In genomic region chr6:51585980-51586379, GRCm38 (mm10) we compare ENCODE assay signal across 10 mouse cellular contexts.
A peak's percentile ranks its signal among the peaks of the same experiment; 100 is the strongest.
DNase-seq lines count a peak whose midpoint lies in the region; ATAC-seq and TF ChIP-seq lines count a peak whose summit lies in the region.
"Had no signal": no experiment of that assay in that cellular context is flagged by ENCODE, and none has a peak within 500 bp of the region (broad histone marks: within the 10 kb centered on the region; RNA-seq: fewer than 3 reads in every experiment).

No protein-coding gene starts in this region.

- H3K4me2 ChIP-seq in forebrain, postnatal 0 days (ENCODE audit: low read depth) = no peak overlapping the region
- no peak overlapping the region for H3K4me2 ChIP-seq in liver, embryonic 13.5 days
- H3K4me2 ChIP-seq in neural tube, embryonic 11.5 days (ENCODE audit: low read depth) = no peak overlapping the region

- H3K9me3 ChIP-seq in MEL (replicated peaks; ENCODE audit: insufficient read depth, low read length) = no peaks in the 10 kb centered on the region
- H3K9me3 ChIP-seq in forebrain, postnatal 0 days (ENCODE audit: low read length) = no peaks in the 10 kb centered on the region
- no peaks in the 10 kb centered on the region for H3K9me3 ChIP-seq in liver, embryonic 13.5 days (replicated peaks)
- no peaks in the 10 kb centered on the region for H3K9me3 ChIP-seq in neural tube, embryonic 11.5 days (ENCODE audit: control insufficient read depth, low read length)

- no peaks in the 10 kb centered on the region for H3K79me2 ChIP-seq in MEL (ENCODE audit: control insufficient read depth, insufficient read depth, low read length, poor library complexity)

- H3K9ac ChIP-seq in MEL (ENCODE audit: control insufficient read depth, low read depth, low read length, poor library complexity, severe bottlenecking) = no peak overlapping the region
- no peak overlapping the region for H3K9ac ChIP-seq in forebrain, postnatal 0 days
- H3K9ac ChIP-seq in liver, embryonic 13.5 days = no peak overlapping the region
- H3K9ac ChIP-seq in neural tube, embryonic 11.5 days (ENCODE audit: low read length) = no peak overlapping the region

- no peak overlapping the region for H3K4me3 ChIP-seq in MEL (ENCODE audit: control insufficient read depth in 1 of 2, insufficient read depth in 1 of 2, low read depth in 2 of 2, low read length in 2 of 2)
- no peak overlapping the region for H3K4me3 ChIP-seq in forebrain, postnatal 0 days (ENCODE audit: low read depth, low read length)
- no peak overlapping the region for H3K4me3 ChIP-seq in kidney, adult 2 months (ENCODE audit: insufficient read depth, low read depth, low read length)
- no peak overlapping the region for H3K4me3 ChIP-seq in liver, embryonic 13.5 days (replicated peaks)
- H3K4me3 ChIP-seq in neural tube, embryonic 11.5 days (ENCODE audit: low read depth, low read length) = no peak overlapping the region
- H3K4me3 ChIP-seq: erythroblast, embryonic 14.5 days; myocyte had no signal

- no peak overlapping the region for H3K27ac ChIP-seq in MEL (ENCODE audit: control insufficient read depth, low read depth, low read length)
- H3K27ac ChIP-seq in forebrain, postnatal 0 days (ENCODE audit: low read depth, low read length) = no peak overlapping the region
- no peak overlapping the region for H3K27ac ChIP-seq in kidney, adult 2 months (ENCODE audit: insufficient read depth, low read depth, low read length)
- H3K27ac ChIP-seq in liver, embryonic 13.5 days = no peak overlapping the region
- H3K27ac ChIP-seq in neural tube, embryonic 11.5 days (ENCODE audit: low read depth, low read length) = no peak overlapping the region

- peak; percentile 88 for DNase-seq in 3T3-L1 (ENCODE audit: low read depth, low spot score)
- DNase-seq in MEL (ENCODE audit: low read depth, low spot score) = peak; percentile 72
- DNase-seq in cerebellum, adult 11-12 months = peak; percentile 65
- peak; percentile 87 for DNase-seq in forebrain, postnatal 0 days
- peak; percentile 72 for DNase-seq in kidney, adult 2 months
- peak; percentile 12 for DNase-seq in liver, embryonic 13.5 days
- peak; percentile 76 for DNase-seq in neural tube, embryonic 11.5 days (ENCODE audit: low spot score)
- DNase-seq in thymus, postnatal 0 days (ENCODE audit: low spot score) = peak; percentile 57

- H3K36me3 ChIP-seq in MEL (ENCODE audit: control insufficient read depth in 1 of 2, insufficient read depth in 2 of 2, low read length in 2 of 2) = no peaks in the 10 kb centered on the region
- H3K36me3 ChIP-seq in forebrain, postnatal 0 days (ENCODE audit: insufficient read depth) = peaks cover 9% of the 10 kb centered on the region; the same call in 1 of the 2 replicates
- H3K36me3 ChIP-seq in kidney, adult 2 months (ENCODE audit: control insufficient read depth, insufficient read depth, low read length) = no peaks in the 10 kb centered on the region
- no peaks in the 10 kb centered on the region for H3K36me3 ChIP-seq in liver, embryonic 13.5 days
- H3K36me3 ChIP-seq in neural tube, embryonic 11.5 days (ENCODE audit: control insufficient read depth, insufficient read depth, low read length) = no peaks in the 10 kb centered on the region

- TF ChIP-seq CTCF in MEL (IDR thresholded peaks at IDR 0.05 in 2 of 3, conservative IDR thresholded peaks at IDR 0.05 in 1 of 3; ENCODE audit: control insufficient read depth in 1 of 3, insufficient read depth in 1 of 3, low read depth in 2 of 3, low read length in 3 of 3, poor library complexity in 1 of 3, severe bottlenecking in 1 of 3) = peak; percentile 78 to 92 (median 82)
- peak; percentile 91 for TF ChIP-seq CTCF in forebrain, postnatal 0 days (IDR thresholded peaks at IDR 0.05; ENCODE audit: low read depth)
- peak; percentile 81 for TF ChIP-seq CTCF in kidney, adult 2 months (conservative IDR thresholded peaks at IDR 0.05; ENCODE audit: insufficient read depth, insufficient read length, low read depth, low read length)

- H3K4me1 ChIP-seq in MEL (ENCODE audit: control insufficient read depth in 1 of 2, insufficient read depth in 2 of 2, low read length in 2 of 2) = no peaks in the 10 kb centered on the region
- peaks cover 4% of the 10 kb centered on the region; the same call in 1 of the 2 replicates for H3K4me1 ChIP-seq in forebrain, postnatal 0 days (ENCODE audit: insufficient read depth)
- H3K4me1 ChIP-seq in kidney, adult 2 months (ENCODE audit: control insufficient read depth, insufficient read depth, low read length) = no peaks in the 10 kb centered on the region
- H3K4me1 ChIP-seq in liver, embryonic 13.5 days (replicated peaks) = no peaks in the 10 kb centered on the region
- peaks cover 3% of the 10 kb centered on the region; the same call in 1 of the 2 replicates for H3K4me1 ChIP-seq in neural tube, embryonic 11.5 days (ENCODE audit: control insufficient read depth, insufficient read depth, low read length)

- no peaks in the 10 kb centered on the region for H3K27me3 ChIP-seq in MEL (ENCODE audit: control insufficient read depth in 1 of 2, insufficient read depth in 2 of 2, low read length in 2 of 2)
- H3K27me3 ChIP-seq in forebrain, postnatal 0 days (ENCODE audit: insufficient read depth, low read length) = no peaks in the 10 kb centered on the region
- no peaks in the 10 kb centered on the region for H3K27me3 ChIP-seq in kidney, adult 2 months (replicated peaks; ENCODE audit: control insufficient read depth, insufficient read depth, low read length)
- no peaks in the 10 kb centered on the region for H3K27me3 ChIP-seq in liver, embryonic 13.5 days
- no peaks in the 10 kb centered on the region for H3K27me3 ChIP-seq in neural tube, embryonic 11.5 days (ENCODE audit: control insufficient read depth, insufficient read depth, low read length)

- TF ChIP-seq RAD21 in MEL (IDR thresholded peaks at IDR 0.05; ENCODE audit: low read depth, low read length) = peak; percentile 77

- TF ChIP-seq EP300 in MEL (IDR thresholded peaks at IDR 0.05; ENCODE audit: low read depth in 1 of 2, low read length in 2 of 2) = no peak

- WGBS in forebrain, postnatal 0 days = 30% methylated on average over 8 of the region's 8 CpGs
- WGBS in kidney, adult 2 months = 22% methylated on average over 8 of the region's 8 CpGs
- WGBS in liver, embryonic 13.5 days (ENCODE audit: insufficient replicate concordance) = 20% methylated on average over 8 of the region's 8 CpGs
- 35% methylated on average over 8 of the region's 8 CpGs for whole genome bisulfite sequencing in neural tube, embryonic 11.5 days

- no peak for TF ChIP-seq POLR2A in MEL (IDR thresholded peaks at IDR 0.05; ENCODE audit: control insufficient read depth in 1 of 2, insufficient read depth in 1 of 2, low read depth in 1 of 2, low read length in 2 of 2, poor library complexity in 1 of 2)
- no peak for TF ChIP-seq POLR2A in kidney, adult 2 months (IDR thresholded peaks at IDR 0.05; ENCODE audit: low read depth, low read length)

- ATAC-seq in forebrain, postnatal 0 days = peak; percentile 60
- no peak for ATAC-seq in liver, embryonic 13.5 days (ENCODE audit: low read depth)
- ATAC-seq in neural tube, embryonic 11.5 days (ENCODE audit: insufficient read depth, low FRiP score, low TSS enrichment) = no peak

TF ChIP-seq in MEL, 35 proteins besides CTCF, POLR2A, EP300 and RAD21:
- TF ChIP-seq ETS1 (IDR thresholded peaks at IDR 0.05; ENCODE audit: low read depth, low read length) (no peak), SMC3 (IDR thresholded peaks at IDR 0.05; ENCODE audit: low read depth, low read length) (peak; percentile 96), ZC3H11A (IDR thresholded peaks at IDR 0.05; ENCODE audit: low read depth, low read length) (peak; percentile 73), ZNF384 (IDR thresholded peaks at IDR 0.05; ENCODE audit: low read depth, low read length) (0 out of 2 replicates have a peak, but pooled peaks have one; percentile 8)

Comparison
In these comparisons a context has a peak if more than half of its experiments do, and no peak if none do; other contexts are left out.
1. DNase-seq: peak in every context shown above with its lines; median percentile 88 in 3T3-L1; 87 in forebrain, postnatal 0 days; 76 in neural tube, embryonic 11.5 days; 72 in MEL; 72 in kidney, adult 2 months; 65 in cerebellum, adult 11-12 months; 57 in thymus, postnatal 0 days; 12 in liver, embryonic 13.5 days.